Mouse (Mus musculus): ENCODE results near the gene Selenon. TPM values are rescaled to one million over a fixed set of nuclear protein-coding genes. Genes with fewer than 3 reads are reported as not detected.

Selenon gene
- polyA plus RNA-seq, 1 experiment from 2014 or later = 6.8 TPM

DNA sequence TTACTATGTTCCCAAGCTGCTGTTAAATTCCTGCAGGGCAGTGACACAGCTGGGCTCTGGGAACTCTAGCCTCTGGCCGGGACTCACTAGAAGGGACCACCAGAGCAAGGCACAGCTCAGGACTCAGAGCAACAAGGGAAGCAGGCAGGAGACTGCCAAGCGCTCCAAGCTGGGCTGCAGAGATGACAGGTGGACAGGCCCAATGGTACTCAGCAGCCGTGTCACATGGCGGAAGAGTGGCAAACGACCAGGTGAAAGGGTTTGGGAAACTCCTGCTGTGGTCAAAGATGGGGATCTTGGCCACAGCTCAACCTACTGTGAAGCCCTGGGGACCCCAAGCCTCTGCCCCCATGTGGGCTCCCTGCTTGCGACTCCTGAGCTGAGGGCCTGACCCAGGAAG is 12.1 kb upstream of the Selenon start:
- 81% methylated on average over 6 of the region's 6 CpGs for WGBS
- ATAC-seq = no peak
- no peak for TF ChIP-seq CTCF (IDR thresholded peaks at IDR 0.05; ENCODE audit: low read depth)

DNA sequence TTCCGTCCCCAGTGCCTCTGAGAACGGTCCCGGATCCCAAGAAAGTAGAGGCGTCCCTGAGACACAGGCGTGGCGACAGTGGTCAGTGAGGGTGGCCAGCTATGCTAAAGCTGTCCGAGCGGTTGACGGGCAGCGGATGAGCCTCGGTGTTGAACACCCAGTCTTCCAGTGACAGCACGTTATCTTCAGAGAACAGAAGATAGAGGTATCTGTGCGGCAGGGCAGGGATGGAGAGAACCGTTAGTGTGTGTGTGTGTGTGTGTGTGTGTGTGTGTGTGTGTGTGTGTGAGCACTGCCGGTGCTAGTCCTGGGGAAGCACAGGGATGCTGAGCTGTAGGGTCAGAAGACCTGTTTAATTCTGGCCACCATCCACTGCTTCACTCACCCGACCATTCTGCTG is 11.7 kb upstream of the Selenon start:
- TF ChIP-seq CTCF (IDR thresholded peaks at IDR 0.05; ENCODE audit: low read depth) = no peak
- Histone ChIP-seq H3K27ac (ENCODE audit: low read depth, low read length) (no peak overlapping the region), H3K9ac (ENCODE audit: low read depth, low read length) (no peak overlapping the region), H3K4me3 (ENCODE audit: low read depth, low read length) (no peak overlapping the region), H3K9me3 (ENCODE audit: control insufficient read depth) (no peaks in the 10 kb centered on the region), H3K27me3 (replicated peaks; ENCODE audit: control insufficient read depth, insufficient read depth, low read length) (no peaks in the 10 kb centered on the region), H3K4me1 (replicated peaks; ENCODE audit: control insufficient read depth, insufficient read depth, low read length) (no peaks in the 10 kb centered on the region), H3K4me2 (replicated peaks; ENCODE audit: low read depth) (no peak overlapping the region), H3K36me3 (ENCODE audit: control insufficient read depth, insufficient read depth) (peaks cover 3% of the 10 kb centered on the region; the same call in 1 of the 2 replicates)
- 82% methylated on average over 16 of the region's 16 CpGs for WGBS
- ATAC-seq = no peak

More for the DNA sequence above, 12.1 kb upstream of the Selenon start:
- H3K9me3 ChIP-seq (ENCODE audit: control insufficient read depth) = no peaks in the 10 kb centered on the region
- H3K27ac ChIP-seq (ENCODE audit: low read depth, low read length) = no peak overlapping the region
- H3K4me1 ChIP-seq (replicated peaks; ENCODE audit: control insufficient read depth, insufficient read depth, low read length) = no peaks in the 10 kb centered on the region
- H3K9ac ChIP-seq (ENCODE audit: low read depth, low read length) = no peak overlapping the region
- no peak overlapping the region for H3K4me3 ChIP-seq (ENCODE audit: low read depth, low read length)
- H3K4me2 ChIP-seq (replicated peaks; ENCODE audit: low read depth) = no peak overlapping the region
- peaks cover 3% of the 10 kb centered on the region; the same call in 1 of the 2 replicates for H3K36me3 ChIP-seq (ENCODE audit: control insufficient read depth, insufficient read depth)
- H3K27me3 ChIP-seq (replicated peaks; ENCODE audit: control insufficient read depth, insufficient read depth, low read length) = no peaks in the 10 kb centered on the region

DNA sequence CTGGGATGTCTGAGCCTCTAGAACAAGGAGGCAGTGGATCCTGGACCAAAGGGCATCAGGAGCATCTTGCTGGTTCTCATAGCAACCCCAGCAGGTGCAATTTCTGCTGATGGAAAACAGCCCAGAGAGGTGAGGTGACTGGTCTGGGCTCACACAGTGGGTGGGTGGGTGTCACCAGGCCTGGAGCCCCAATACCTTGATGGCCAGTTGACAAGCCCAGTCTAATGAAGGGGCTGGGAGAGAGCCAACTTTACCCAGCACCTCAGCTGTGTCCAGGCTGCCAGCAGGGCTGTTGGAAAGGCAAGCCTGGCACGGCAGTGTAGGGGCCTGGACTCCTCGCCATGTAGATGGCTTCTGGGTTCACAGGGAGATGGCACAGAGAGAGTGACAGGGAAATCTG is 10.0 kb upstream of the Selenon start:
- Histone ChIP-seq H3K4me1 (replicated peaks; ENCODE audit: control insufficient read depth, insufficient read depth, low read length) (no peaks in the 10 kb centered on the region), H3K9ac (ENCODE audit: low read depth, low read length) (no peak overlapping the region), H3K27ac (ENCODE audit: low read depth, low read length) (no peak overlapping the region), H3K36me3 (ENCODE audit: control insufficient read depth, insufficient read depth) (peaks cover 3% of the 10 kb centered on the region; the same call in 1 of the 2 replicates), H3K4me3 (ENCODE audit: low read depth, low read length) (no peak overlapping the region), H3K27me3 (replicated peaks; ENCODE audit: control insufficient read depth, insufficient read depth, low read length) (no peaks in the 10 kb centered on the region), H3K9me3 (ENCODE audit: control insufficient read depth) (no peaks in the 10 kb centered on the region), H3K4me2 (replicated peaks; ENCODE audit: low read depth) (no peak overlapping the region)
- ATAC-seq = no peak
- WGBS = 93% methylated on average over 2 of the region's 2 CpGs
- TF ChIP-seq CTCF (IDR thresholded peaks at IDR 0.05; ENCODE audit: low read depth) = no peak

DNA sequence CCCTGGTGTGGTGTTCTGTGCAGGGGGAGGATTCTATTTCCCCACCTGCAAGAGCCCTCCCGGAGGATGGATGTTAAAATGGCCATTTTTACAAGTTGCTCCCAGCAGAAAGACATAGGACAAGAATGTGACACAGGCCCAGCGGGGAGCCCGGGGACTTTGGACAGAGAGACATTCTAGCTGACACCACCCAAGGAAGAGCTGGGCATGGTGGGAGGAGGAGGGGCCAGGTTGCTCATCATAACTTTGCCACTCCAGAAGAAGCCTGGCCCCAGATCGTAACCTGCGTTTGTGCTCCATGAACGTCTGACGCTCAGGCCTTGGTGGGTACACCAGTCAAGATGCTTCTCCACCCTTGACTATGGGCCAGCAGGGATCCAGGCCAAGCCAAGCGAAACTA is 8.7 kb upstream of the Selenon start:
- WGBS = 69% methylated on average over 8 of the region's 8 CpGs
- Histone ChIP-seq H3K9me3 (ENCODE audit: control insufficient read depth) (no peaks in the 10 kb centered on the region), H3K4me2 (replicated peaks; ENCODE audit: low read depth) (no peak overlapping the region), H3K4me1 (replicated peaks; ENCODE audit: control insufficient read depth, insufficient read depth, low read length) (no peaks in the 10 kb centered on the region), H3K27me3 (replicated peaks; ENCODE audit: control insufficient read depth, insufficient read depth, low read length) (no peaks in the 10 kb centered on the region), H3K9ac (ENCODE audit: low read depth, low read length) (no peak overlapping the region), H3K4me3 (ENCODE audit: low read depth, low read length) (no peak overlapping the region), H3K27ac (ENCODE audit: low read depth, low read length) (no peak overlapping the region), H3K36me3 (ENCODE audit: control insufficient read depth, insufficient read depth) (peaks cover 3% of the 10 kb centered on the region; the same call in 1 of the 2 replicates)
- TF ChIP-seq CTCF (IDR thresholded peaks at IDR 0.05; ENCODE audit: low read depth) = no peak
- no peak for ATAC-seq

DNA sequence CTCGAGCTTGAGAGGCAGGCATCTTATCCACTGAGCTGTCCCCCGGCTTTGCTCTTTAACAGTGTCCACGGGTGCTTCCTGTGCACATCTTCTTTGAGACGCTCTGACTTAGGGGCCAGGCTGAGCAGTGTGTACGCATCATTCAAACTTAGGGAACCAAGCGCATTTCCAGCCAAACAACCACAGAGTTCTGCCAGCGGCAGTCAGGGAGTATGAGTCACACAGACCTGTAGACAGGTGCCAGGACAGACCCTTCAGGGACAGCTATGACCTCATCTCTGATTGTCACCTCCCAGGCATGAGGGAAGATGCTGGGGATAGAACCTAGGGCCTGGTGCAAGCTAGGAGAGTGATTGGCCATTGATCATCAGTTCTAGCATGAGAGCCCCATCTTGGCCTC is 7.2 kb upstream of the Selenon start:
- no peak for TF ChIP-seq CTCF (IDR thresholded peaks at IDR 0.05; ENCODE audit: low read depth)
- H3K27me3 ChIP-seq (replicated peaks; ENCODE audit: control insufficient read depth, insufficient read depth, low read length) = no peaks in the 10 kb centered on the region
- WGBS = 70% methylated on average over 7 of the region's 7 CpGs

DNA sequence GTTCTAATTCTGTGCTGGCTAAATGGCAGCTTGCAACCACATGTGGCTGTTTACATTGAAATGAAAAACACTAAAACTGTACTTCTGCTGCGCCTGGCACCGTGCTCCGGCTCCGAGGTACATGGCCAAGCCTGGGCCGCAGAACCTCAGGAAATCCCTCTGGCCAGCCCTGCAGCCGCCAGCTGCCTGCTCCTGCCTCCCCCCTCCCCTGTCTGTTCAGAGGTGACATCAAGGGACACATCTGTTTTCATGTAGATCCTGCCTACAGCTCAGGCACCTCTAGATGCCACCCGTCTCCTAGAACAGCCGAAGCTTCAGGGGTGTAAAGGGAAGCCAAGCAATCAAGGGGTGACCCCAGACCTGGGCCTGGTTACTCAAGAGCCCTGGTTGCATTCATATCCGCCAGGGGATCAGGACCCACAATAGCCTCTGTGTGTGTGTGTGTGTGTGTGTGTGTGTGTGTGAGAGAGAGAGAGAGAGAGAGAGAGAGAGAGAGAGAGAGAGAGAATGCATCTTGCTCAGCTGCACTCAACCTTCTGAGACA is 6.7 kb upstream of the Selenon start:
- TF ChIP-seq CTCF (IDR thresholded peaks at IDR 0.05; ENCODE audit: low read depth) = no peak

More for the DNA sequence above, 7.2 kb upstream of the Selenon start:
- no peaks in the 10 kb centered on the region for H3K4me1 ChIP-seq (replicated peaks; ENCODE audit: control insufficient read depth, insufficient read depth, low read length)
- ATAC-seq = no peak
- H3K9ac ChIP-seq (ENCODE audit: low read depth, low read length) = no peak overlapping the region
- H3K4me3 ChIP-seq (ENCODE audit: low read depth, low read length) = no peak overlapping the region
- no peaks in the 10 kb centered on the region for H3K9me3 ChIP-seq (ENCODE audit: control insufficient read depth)
- no peak overlapping the region for H3K27ac ChIP-seq (ENCODE audit: low read depth, low read length)
- H3K36me3 ChIP-seq (ENCODE audit: control insufficient read depth, insufficient read depth) = no peaks in the 10 kb centered on the region; the same call in 1 of the 2 replicates
- H3K4me2 ChIP-seq (replicated peaks; ENCODE audit: low read depth) = no peak overlapping the region

More for the DNA sequence above, 6.7 kb upstream of the Selenon start:
- Histone ChIP-seq H3K9me3 (ENCODE audit: control insufficient read depth) (no peaks in the 10 kb centered on the region), H3K4me1 (replicated peaks; ENCODE audit: control insufficient read depth, insufficient read depth, low read length) (no peaks in the 10 kb centered on the region), H3K9ac (ENCODE audit: low read depth, low read length) (no peak overlapping the region), H3K4me2 (replicated peaks; ENCODE audit: low read depth) (no peak overlapping the region), H3K4me3 (ENCODE audit: low read depth, low read length) (no peak overlapping the region), H3K27me3 (replicated peaks; ENCODE audit: control insufficient read depth, insufficient read depth, low read length) (no peaks in the 10 kb centered on the region), H3K36me3 (ENCODE audit: control insufficient read depth, insufficient read depth) (no peaks in the 10 kb centered on the region; the same call in 1 of the 2 replicates), H3K27ac (ENCODE audit: low read depth, low read length) (no peak overlapping the region)
- WGBS = 64% methylated on average over 9 of the region's 9 CpGs
- ATAC-seq = no peak

All from intestine, postnatal 0 days (tissue).